Mouse (Mus musculus) forebrain, embryonic 10.5 days (tissue): ENCODE measurements at regions not wholly inside any gene's neighbourhood (a gene's known extent, or its start where the extent isn't known, plus 50 kb on each side); places are given as distances from the start of the nearest gene placed in this dataset.
A peak's percentile ranks its signal among the peaks of the same experiment; 100 is the strongest.

Source experiments
- DNase-seq: peaks from one replicate; pipeline ENCODE4 v3.0.0-alpha.2; 2017; ENCODE audit warnings: low spot score; ENCODE audit errors: extremely low spot score
- H3K27ac ChIP-seq: fragments of 300-500 bp; sonication (generic); 2 replicates; pipeline ENCODE4 v1.5.1; 2016; ENCODE audit warnings: mild to moderate bottlenecking
- H3K27me3 ChIP-seq: fragments of 300-500 bp; sonication (generic); 2 replicates; pipeline ENCODE4 v1.6.1; 2016; ENCODE audit warnings: mild to moderate bottlenecking; ENCODE audit not compliant: poor library complexity, severe bottlenecking
- H3K36me3 ChIP-seq: fragments of 300-500 bp; sonication (generic); replicated peaks from 2 replicates; pipeline ENCODE4 v1.6.1; 2016; ENCODE audit warnings: mild to moderate bottlenecking, moderate library complexity
- H3K4me1 ChIP-seq: fragments of 300-500 bp; sonication (generic); 2 replicates; pipeline ENCODE4 v1.6.1; 2016
- H3K4me3 ChIP-seq: fragments of 300-500 bp; sonication (generic); 2 replicates; pipeline ENCODE4 v1.5.1; 2016; ENCODE audit warnings: mild to moderate bottlenecking, moderate library complexity
- H3K9me3 ChIP-seq: fragments of 300-500 bp; sonication (generic); 2 replicates; pipeline ENCODE4 v1.6.1; 2016; ENCODE audit warnings: mild to moderate bottlenecking, moderate library complexity
- WGBS: fragments of 180-500 bp; shearing (Covaris S2); methylation state at CpG from one replicate; pipeline ENCODE4 v1.1.7; 2016; 5-methylcytosine and 5-hydroxymethylcytosine counted together

DNA sequence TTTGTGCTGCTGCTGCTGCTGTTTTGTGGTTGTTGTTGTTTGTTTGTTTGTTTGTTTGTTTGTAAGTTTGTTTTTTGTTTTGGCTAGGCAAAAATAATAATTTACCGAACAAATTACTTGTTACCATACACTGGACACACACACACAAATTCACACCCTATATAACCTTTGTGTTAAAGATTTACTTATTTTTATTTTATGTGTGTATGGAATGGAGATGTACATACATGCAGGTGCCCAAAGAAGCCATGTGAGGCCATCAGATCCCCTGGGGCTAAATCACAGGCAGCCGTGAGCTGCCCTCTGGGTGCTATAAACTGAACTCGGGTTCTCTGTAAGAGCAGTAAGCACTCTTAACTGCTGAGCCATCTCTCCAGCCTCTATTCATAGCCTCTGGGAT lies 56.0 kb downstream of the Pttg1 start:
- Histone ChIP-seq H3K9me3 (no peaks in the 10 kb centered on the region), H3K27me3 (no peaks in the 10 kb centered on the region), H3K4me3 (no peak overlapping the region), H3K36me3 (no peaks in the 10 kb centered on the region), H3K27ac (no peak overlapping the region), H3K4me1 (no peaks in the 10 kb centered on the region)
- 86% methylated on average over 3 of the region's 3 CpGs for WGBS
- DNase-seq: no peak

DNA sequence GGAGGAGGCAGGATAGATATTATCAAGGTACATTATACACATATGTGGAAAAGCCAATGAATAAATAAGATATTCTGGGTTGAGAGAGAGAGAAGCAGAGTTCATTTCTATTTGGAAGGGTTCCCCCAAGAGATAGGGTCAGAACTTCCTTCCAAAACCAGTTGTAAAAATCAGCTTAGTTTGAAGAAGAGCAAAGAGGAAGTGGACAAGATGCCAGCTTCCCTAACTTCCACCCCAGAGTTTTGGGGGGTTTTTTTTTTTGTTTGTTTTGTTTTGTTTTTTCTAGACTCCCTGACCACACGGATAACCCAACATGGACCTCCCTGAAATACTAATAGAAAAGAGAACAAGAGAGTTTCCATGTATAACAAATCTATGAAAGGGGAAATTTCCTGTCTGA lies 57.7 kb downstream of the Pttg1 start:
- no peak overlapping the region for H3K4me3 ChIP-seq
- no peaks in the 10 kb centered on the region for H3K36me3 ChIP-seq
- H3K27me3 ChIP-seq: no peaks in the 10 kb centered on the region
- no peak for DNase-seq
- WGBS: 80% methylated on average over 1 of the region's 1 CpGs
- no peaks in the 10 kb centered on the region for H3K4me1 ChIP-seq
- H3K27ac ChIP-seq: no peak overlapping the region
- no peaks in the 10 kb centered on the region for H3K9me3 ChIP-seq

DNA sequence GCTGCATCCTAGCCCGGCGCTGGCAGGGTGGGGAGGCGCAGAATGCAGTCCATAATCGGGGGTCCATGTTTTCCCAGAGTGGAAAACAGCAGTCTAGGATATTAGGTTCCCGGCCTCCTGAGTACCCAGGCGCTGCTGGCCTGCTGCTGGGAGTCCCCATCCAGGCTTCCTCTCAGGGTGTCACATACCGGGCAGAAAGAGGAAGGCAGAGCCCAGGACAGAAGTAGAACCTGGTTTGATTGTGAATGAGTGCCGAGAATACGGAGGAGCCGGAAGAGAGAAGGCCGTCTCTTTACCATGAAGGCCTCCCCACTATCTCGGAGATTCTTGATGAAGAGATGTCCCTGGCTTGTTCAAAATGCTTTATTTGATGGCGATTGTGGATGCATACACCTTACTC lies 64.2 kb downstream of the Pttg1 start:
- Histone ChIP-seq H3K4me1 (no peaks in the 10 kb centered on the region; the same call in 1 of the 2 replicates), H3K4me3 (no peak overlapping the region), H3K36me3 (no peaks in the 10 kb centered on the region), H3K9me3 (no peaks in the 10 kb centered on the region), H3K27ac (no peak overlapping the region), H3K27me3 (no peaks in the 10 kb centered on the region)
- WGBS: 71% methylated on average over 13 of the region's 13 CpGs
- DNase-seq: no peak

DNA sequence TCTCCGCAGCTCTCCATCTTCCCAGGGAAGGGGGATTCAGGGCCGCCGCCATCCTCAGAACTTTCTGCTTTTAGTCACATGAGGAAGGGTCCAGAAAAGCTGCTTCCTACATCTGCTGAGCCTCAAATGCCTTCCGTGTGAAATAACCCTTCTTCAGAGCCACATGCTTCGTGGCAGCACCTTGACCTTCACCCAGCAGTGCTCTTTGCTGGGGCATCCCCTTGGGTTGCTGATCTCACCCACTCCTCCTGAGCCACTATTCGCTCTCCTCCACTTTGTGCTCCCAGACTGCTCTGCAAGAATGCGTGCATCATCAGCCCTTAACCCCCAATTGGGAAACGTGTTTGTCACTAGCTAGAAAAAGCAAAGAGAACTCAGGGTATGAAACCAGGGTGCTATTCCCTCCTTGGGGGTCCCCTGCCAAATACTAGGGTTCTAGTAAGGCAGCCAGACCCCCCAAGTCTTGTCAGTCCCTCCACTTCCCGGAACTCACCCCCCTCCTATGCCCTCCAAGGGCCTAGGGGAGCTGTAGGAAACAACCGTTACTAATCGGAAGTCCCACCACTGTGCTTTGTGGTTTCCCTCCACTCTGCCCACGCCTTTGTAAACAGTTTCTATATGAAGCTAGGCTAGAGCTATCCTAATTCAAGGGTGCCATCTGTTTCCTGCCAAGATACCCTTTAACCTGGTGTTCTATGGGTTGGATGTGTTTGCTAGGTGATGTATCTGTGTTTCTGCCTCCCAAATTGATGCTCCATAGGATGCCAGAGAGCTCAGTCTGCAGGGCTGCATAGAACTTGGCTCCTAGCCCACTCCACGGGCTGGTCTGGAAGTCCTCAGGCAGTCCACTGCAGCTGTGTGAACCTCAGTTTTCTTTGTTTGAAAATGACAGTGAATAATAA lies 67.4 kb downstream of the Pttg1 start:
- no peak overlapping the region for H3K4me3 ChIP-seq
- no peaks in the 10 kb centered on the region for H3K9me3 ChIP-seq
- no peaks in the 10 kb centered on the region for H3K27me3 ChIP-seq
- H3K36me3 ChIP-seq: no peaks in the 10 kb centered on the region
- no peak for DNase-seq
- 87% methylated on average over 13 of the region's 13 CpGs for WGBS
- H3K4me1 ChIP-seq: no peaks in the 10 kb centered on the region; the same call in 1 of the 2 replicates
- no peak overlapping the region for H3K27ac ChIP-seq

DNA sequence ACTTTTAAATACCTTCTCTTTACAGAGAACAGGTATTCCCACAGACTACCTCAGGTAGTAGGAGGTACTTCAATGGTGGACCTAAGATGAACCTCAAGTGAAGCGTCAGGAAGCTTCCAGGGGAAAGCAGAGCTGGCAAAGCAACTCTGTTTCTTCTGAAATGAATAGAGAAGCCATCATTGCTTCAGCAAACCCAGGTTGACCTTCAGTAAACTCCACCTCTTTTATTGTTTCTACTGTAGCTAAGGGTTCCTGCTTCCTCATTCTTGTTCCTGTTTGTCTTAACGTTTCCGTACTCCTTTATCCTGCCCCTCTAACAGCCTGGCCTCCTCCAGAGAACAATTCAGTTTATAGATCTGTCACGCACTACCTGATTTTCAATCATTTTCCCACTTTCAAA lies 72.4 kb downstream of the Pttg1 start:
- Histone ChIP-seq H3K4me1 (peaks cover 15% of the 10 kb centered on the region), H3K9me3 (no peaks in the 10 kb centered on the region), H3K27me3 (no peaks in the 10 kb centered on the region), H3K27ac (no peak overlapping the region), H3K36me3 (no peaks in the 10 kb centered on the region), H3K4me3 (no peak overlapping the region)
- WGBS: 90% methylated on average over 4 of the region's 4 CpGs
- no peak for DNase-seq

DNA sequence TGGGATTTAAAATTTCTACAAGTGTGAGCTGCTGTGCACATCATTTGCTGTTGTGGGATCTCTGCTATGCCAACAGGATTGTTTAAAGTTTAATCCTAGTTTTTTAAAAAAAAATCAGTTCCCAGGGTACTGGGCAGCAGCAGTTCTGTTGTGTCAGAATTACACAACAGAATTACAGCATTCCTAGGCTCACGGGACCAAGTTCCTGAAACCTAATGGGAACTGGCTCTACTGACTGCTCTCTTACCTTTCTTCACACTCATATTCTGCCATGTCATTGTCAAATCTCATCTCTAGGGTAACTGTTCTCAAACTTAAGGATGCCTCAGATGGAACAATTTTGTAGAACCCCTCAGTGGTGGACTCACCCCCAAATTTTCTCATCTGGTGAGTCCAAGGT lies 73.0 kb downstream of the Pttg1 start:
- no peaks in the 10 kb centered on the region for H3K27me3 ChIP-seq
- WGBS: 95% methylated on average over 1 of the region's 1 CpGs
- no peaks in the 10 kb centered on the region for H3K36me3 ChIP-seq
- peaks cover 15% of the 10 kb centered on the region for H3K4me1 ChIP-seq
- no peak overlapping the region for H3K27ac ChIP-seq
- DNase-seq: no peak
- H3K9me3 ChIP-seq: no peaks in the 10 kb centered on the region
- H3K4me3 ChIP-seq: no peak overlapping the region

DNA sequence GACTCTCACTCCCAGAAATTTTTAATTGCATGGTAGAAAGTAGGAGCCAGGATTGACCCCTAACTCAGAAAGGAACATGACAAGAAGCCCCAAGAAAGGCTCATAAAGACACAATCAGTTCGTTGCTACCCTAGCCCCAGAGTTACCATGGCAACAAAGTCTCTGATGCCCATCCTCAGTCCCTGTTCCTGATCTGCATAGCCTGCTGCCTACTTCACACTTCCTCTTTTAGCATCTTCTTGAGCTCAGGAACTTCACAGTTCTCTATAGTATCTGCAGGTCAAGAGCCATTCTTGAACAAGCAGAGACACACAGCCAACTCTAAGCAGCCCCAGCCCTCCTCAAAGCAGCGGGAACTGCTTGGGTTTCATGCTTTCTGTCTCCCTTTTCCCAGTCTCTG lies 74.2 kb downstream of the Pttg1 start:
- H3K4me3 ChIP-seq: no peak overlapping the region
- no peaks in the 10 kb centered on the region for H3K36me3 ChIP-seq
- DNase-seq: no peak
- no peaks in the 10 kb centered on the region for H3K27me3 ChIP-seq
- H3K9me3 ChIP-seq: no peaks in the 10 kb centered on the region
- no peak overlapping the region for H3K27ac ChIP-seq
- 77% methylated on average over 2 of the region's 2 CpGs for WGBS
- peaks cover 15% of the 10 kb centered on the region for H3K4me1 ChIP-seq

DNA sequence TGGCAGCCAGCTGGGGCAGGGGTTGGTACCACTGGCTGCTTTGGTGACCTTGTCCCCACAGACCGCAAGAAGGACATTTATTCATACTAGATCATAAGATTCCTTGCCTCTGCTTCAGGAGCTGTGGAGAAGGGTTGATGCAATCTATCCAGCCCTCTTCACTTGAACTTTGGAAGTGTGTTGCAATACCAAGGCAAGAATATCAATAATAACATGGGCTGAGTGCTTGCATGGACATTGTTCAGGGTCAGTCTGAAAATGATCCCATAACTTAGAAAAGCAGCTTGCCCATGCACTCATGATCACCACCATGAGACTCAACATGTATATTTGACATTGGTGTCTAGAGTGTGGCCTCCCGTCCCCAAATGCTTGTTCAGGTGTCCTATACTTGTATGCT lies 74.7 kb downstream of the Pttg1 start:
- no peak overlapping the region for H3K27ac ChIP-seq
- peaks cover 15% of the 10 kb centered on the region for H3K4me1 ChIP-seq
- H3K36me3 ChIP-seq: no peaks in the 10 kb centered on the region
- H3K4me3 ChIP-seq: no peak overlapping the region
- 93% methylated on average over 2 of the region's 2 CpGs for WGBS
- no peaks in the 10 kb centered on the region for H3K27me3 ChIP-seq
- H3K9me3 ChIP-seq: no peaks in the 10 kb centered on the region
- no peak for DNase-seq

DNA sequence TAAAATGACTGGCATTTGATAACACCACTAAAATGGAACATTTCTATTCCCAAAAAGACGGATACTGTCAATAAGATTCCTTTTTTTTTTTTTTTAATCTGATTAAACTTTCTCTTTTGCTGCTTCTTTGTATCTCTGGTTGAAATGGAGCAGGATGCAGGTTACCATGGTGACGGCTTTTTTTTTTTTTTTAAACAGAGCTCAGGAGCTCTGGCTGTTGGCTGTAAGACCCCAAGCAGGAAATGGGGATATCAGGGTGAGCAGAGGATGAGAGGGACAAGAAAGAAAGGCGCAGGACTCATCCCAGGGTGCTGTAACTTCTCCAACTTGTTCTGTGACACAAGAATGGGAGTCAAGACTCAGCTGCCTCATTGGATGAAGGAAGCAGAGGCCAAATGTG lies 75.8 kb downstream of the Pttg1 start:
- no peak overlapping the region for H3K27ac ChIP-seq
- 53% methylated on average over 3 of the region's 3 CpGs for WGBS
- no peak overlapping the region for H3K4me3 ChIP-seq
- H3K9me3 ChIP-seq: no peaks in the 10 kb centered on the region
- H3K27me3 ChIP-seq: no peaks in the 10 kb centered on the region
- DNase-seq: no peak
- H3K4me1 ChIP-seq: peaks cover 15% of the 10 kb centered on the region
- H3K36me3 ChIP-seq: no peaks in the 10 kb centered on the region

DNA sequence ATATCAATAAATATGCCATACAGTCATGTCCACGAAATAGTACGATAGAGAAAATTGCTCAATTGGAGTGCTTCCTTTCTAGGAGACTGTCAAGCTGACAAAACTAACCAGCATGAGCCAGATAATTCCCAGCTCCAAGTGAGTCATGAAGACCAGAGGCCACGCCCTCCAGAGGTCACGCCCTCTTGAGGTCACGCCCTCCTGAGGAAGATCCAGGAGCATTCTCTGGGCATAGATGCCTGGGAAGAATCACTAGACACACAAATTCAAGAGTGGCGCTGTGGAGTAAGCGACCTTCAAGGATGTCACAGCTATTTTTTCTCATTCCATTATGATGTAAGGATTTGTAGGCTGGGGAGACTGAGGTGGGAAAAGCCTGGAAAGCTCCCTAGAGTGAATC lies 76.5 kb downstream of the Pttg1 start:
- no peak for DNase-seq
- Histone ChIP-seq H3K4me1 (peaks cover 18% of the 10 kb centered on the region), H3K27ac (no peak overlapping the region), H3K9me3 (no peaks in the 10 kb centered on the region), H3K27me3 (no peaks in the 10 kb centered on the region), H3K36me3 (no peaks in the 10 kb centered on the region), H3K4me3 (no peak overlapping the region)
- 60% methylated on average over 7 of the region's 7 CpGs for WGBS

DNA sequence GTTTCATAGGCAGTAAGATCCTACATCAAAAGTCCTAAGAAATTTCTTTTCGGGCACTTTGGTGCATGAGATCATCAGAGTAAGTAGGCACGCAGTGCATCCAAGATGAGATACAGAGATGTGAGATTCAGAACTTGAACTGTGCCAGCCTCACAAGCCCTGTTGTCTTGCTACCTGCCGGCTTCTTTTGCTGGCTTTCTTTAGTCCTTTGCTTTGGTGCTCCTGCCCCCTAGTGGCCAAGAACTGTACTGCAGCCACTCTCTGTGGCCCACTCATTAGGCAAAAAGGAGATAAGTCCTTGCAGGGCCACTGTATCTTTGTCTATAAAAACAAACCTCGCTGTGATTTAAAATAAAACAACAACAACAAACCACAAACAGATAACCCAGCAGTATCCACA lies 77.5 kb downstream of the Pttg1 start:
- no peak overlapping the region for H3K27ac ChIP-seq
- no peaks in the 10 kb centered on the region for H3K27me3 ChIP-seq
- no peak overlapping the region for H3K4me3 ChIP-seq
- no peaks in the 10 kb centered on the region for H3K9me3 ChIP-seq
- peaks cover 22% of the 10 kb centered on the region for H3K4me1 ChIP-seq
- DNase-seq: peak; percentile 85
- WGBS: 20% methylated on average over 4 of the region's 4 CpGs
- H3K36me3 ChIP-seq: no peaks in the 10 kb centered on the region

DNA sequence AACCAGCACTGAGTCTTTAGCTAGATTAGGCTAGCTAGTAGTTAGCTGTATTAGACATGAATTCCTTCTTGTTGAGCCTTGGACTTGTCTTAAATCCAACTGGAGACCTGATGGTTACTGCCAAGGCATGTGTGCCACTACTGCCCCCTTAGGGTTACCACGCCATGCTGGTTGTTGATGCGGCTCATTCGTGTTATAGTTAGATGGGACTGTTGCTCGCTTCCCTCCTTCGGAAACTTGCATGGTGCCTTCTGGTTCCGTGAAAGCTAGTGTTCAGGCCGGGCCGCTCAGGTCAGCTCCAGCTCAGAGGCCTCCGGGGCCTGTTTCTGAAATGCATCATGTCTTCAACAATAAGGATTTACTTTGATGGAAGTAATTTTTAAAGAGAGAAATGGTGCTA lies 79.6 kb downstream of the Pttg1 start:
- Histone ChIP-seq H3K27ac (no peak overlapping the region), H3K36me3 (no peaks in the 10 kb centered on the region), H3K27me3 (no peaks in the 10 kb centered on the region), H3K4me3 (no peak overlapping the region), H3K4me1 (peaks cover 22% of the 10 kb centered on the region), H3K9me3 (no peaks in the 10 kb centered on the region)
- DNase-seq: no peak
- 95% methylated on average over 9 of the region's 9 CpGs for WGBS

DNA sequence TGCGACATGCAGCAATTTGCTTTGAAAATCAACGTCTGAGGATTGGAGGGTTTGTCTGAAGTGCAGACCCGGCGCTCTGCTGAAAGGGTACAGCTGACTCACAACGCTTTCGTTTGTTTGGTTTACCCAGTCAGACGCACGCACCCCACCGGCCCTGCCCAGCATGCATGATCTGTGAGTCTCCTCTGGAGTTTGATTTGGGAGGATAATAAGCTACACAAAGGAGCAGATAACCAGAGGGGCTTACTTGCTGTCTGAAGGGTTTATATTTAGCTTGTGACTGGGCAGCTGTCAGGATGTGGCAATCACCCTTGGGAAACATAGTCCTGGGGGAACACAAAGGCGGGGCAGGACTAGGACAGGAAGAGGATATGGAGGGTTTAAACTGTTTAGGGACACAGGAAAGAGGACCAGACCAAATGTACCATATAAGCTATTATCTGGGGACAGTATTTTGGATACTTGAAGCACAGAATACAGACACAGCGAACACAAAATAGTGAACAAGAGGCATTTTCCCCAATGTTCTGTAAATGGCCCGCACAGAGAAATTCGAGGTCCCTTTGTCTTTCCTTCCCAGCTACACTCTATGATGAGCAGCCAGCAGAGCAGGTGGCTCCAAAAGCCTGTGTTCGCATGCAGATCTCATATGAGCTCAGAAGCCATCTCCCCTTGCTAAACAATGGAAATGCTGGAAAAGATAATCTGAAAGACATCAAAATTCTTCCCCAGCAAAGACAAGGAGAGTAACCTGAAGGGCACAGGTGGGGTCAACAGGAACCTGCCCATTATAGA lies 81.1 kb downstream of the Pttg1 start:
- H3K9me3 ChIP-seq: no peaks in the 10 kb centered on the region
- no peaks in the 10 kb centered on the region for H3K36me3 ChIP-seq
- 58% methylated on average over 14 of the region's 14 CpGs for WGBS
- no peak overlapping the region for H3K27ac ChIP-seq
- DNase-seq: no peak
- H3K4me1 ChIP-seq: peaks cover 12% of the 10 kb centered on the region
- H3K4me3 ChIP-seq: no peak overlapping the region
- H3K27me3 ChIP-seq: no peaks in the 10 kb centered on the region
